Mouse (Mus musculus): ENCODE results near the gene C130032M10Rik.

GRCm38 (mm10) chr9:114561671-114561971 lies 46.1 kb downstream of the C130032M10Rik start:
- TF ChIP-seq EP300 (IDR thresholded peaks at IDR 0.05; ENCODE audit: low read depth) = no peak
- no peak for TF ChIP-seq CTCF (IDR thresholded peaks at IDR 0.05; ENCODE audit: low read depth)

Measured in heart, postnatal 0 days (tissue).